Mouse (Mus musculus): ENCODE measurements at regions not wholly inside any gene's neighbourhood (a gene's known extent, or its start where the extent isn't known, plus 50 kb on each side); places are given as distances from the start of the nearest gene placed in this dataset.

DNA sequence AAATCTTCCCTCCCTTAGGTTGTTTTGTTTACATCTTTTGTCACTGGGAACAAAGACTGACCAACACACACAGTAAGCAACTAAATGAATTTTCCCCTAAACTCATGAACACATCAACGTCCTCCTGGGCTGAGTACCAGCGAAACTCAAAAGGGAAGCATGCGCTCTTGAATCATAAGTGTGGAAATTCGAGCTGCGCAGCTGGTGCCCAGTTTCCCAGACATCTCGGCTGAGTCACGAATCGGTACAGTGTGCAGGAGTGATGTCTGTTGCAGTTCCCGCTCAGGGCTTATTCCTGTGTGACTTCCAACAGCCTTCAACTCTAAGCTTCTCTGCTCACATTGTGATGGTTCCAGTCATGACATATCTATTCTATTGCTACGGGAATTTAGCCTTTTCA lies 77.7 kb upstream of the Ccdc122 start:
- TF ChIP-seq CTCF (IDR thresholded peaks at IDR 0.05; ENCODE audit: insufficient read depth, low read depth, low read length) (no peak), POLR2A (IDR thresholded peaks at IDR 0.05; ENCODE audit: insufficient read depth, low read depth, low read length) (no peak)

Measured in olfactory bulb, adult 2 months (tissue).